Mouse (Mus musculus) liver, embryonic 14.5 days (tissue): ENCODE data around the gene Fam183b. TPM values are rescaled to one million over a fixed set of nuclear protein-coding genes. Genes with fewer than 3 reads are reported as not detected.

Source experiments
- ATAC-seq: fragments of 200-750 bp; cut with Nextera tagmentation; 2 replicates; pipeline ENCODE4 v1.8.0; 2017; ENCODE audit warnings: moderate number of reproducible peaks, mild to moderate bottlenecking, moderate library complexity; ENCODE audit not compliant: insufficient read depth
- DNase-seq, 3 experiments: peaks; one replicate each; pipeline ENCODE4 v3.0.0-alpha.2; 2012 to 2013; ENCODE audit warnings: low read depth in 3 of 3, low spot score in 3 of 3
- H3K27ac ChIP-seq: fragments of 300-500 bp; sonication (generic); 2 replicates; pipeline ENCODE4 v1.5.1; 2014; ENCODE audit warnings: moderate library complexity, mild to moderate bottlenecking, control low read depth, inconsistent platforms
- H3K27me3 ChIP-seq: fragments of 300-500 bp; sonication (generic); 2 replicates; pipeline ENCODE4 v1.6.1; 2014; ENCODE audit warnings: mild to moderate bottlenecking, low read length, moderate library complexity; ENCODE audit not compliant: control insufficient read depth, insufficient read depth
- H3K36me3 ChIP-seq: fragments of 300-500 bp; sonication (generic); replicated peaks from 2 replicates; pipeline ENCODE4 v1.6.1; 2014; ENCODE audit warnings: low read depth; ENCODE audit not compliant: control insufficient read depth, insufficient read depth
- H3K4me1 ChIP-seq, 2 experiments: fragments of 200-500 bp in 1 of 2; fragments of 300-500 bp in 1 of 2; sonication (generic) in 1 of 2; replicated peaks; 2 replicates each; pipeline ENCODE4 v1.6.1; 2012 to 2014; ENCODE audit warnings: antibody characterized with exemption in 1 of 2, inconsistent platforms in 1 of 2, low read length in 1 of 2; ENCODE audit not compliant: control insufficient read depth in 2 of 2, insufficient read depth in 2 of 2
- H3K4me2 ChIP-seq: fragments of 300-500 bp; sonication (generic); 2 replicates; pipeline ENCODE4 v1.6.1; 2014; ENCODE audit warnings: low read depth, mild to moderate bottlenecking, control low read depth, moderate library complexity
- H3K4me3 ChIP-seq, 2 experiments: fragments of 200-500 bp in 1 of 2; fragments of 300-500 bp in 1 of 2; sonication (generic) in 1 of 2; 2 replicates each; pipeline ENCODE4 v1.5.1; 2012 to 2014; ENCODE audit warnings: low read depth in 2 of 2, low read length in 2 of 2, mild to moderate bottlenecking in 2 of 2, control low read depth in 1 of 2, inconsistent platforms in 1 of 2, moderate library complexity in 1 of 2; ENCODE audit not compliant: insufficient read depth in 1 of 2
- H3K9ac ChIP-seq: fragments of 300-500 bp; sonication (generic); replicated peaks from 2 replicates; pipeline ENCODE4 v1.6.1; 2014; ENCODE audit warnings: mild to moderate bottlenecking, control low read depth, moderate library complexity
- H3K9me3 ChIP-seq: fragments of 300-500 bp; sonication (generic); 2 replicates; pipeline ENCODE4 v1.6.1; 2016; ENCODE audit warnings: low read length, mixed read lengths; ENCODE audit not compliant: control insufficient read depth
- CTCF ChIP-seq: IDR thresholded peaks from 2 replicates; pipeline ENCODE4 v1.5.1; 2016; ENCODE audit warnings: antibody characterized with exemption, low read depth, control low read depth
- EP300 ChIP-seq: IDR thresholded peaks from 2 replicates; pipeline ENCODE4 v1.6.1; 2016; ENCODE audit warnings: antibody characterized with exemption, low read depth
- WGBS: fragments of 180-500 bp; shearing (Covaris S2); extraction: QIAGEN DNeasy Blood & Tissue Kit; methylation state at CpG from one replicate; pipeline ENCODE4 v1.1.7; 2014; ENCODE audit not compliant: insufficient replicate concordance; 5-methylcytosine and 5-hydroxymethylcytosine counted together
- polyA plus RNA-seq, 2 experiments: library from polyadenylated mRNA; depleted of rRNA in 1 of 2; stranded (reverse) in 1 of 2; unstranded in 1 of 2; fragments of >200 nt; fragmentation: Nextera tagmentation in 1 of 2; extraction: Ambion mirVana in 1 of 2; gene quantifications; 2 replicates each; pipeline versions ENCODE4 v1.2.1 to v1.2.3; 2012 to 2014

Fam183b gene
- polyA plus RNA-seq, 2 experiments, result not detected

GRCm38 (mm10) chr11:58790053-58790452 lies 11.7 kb downstream of the Fam183b start:
- H3K4me3 ChIP-seq, result no peak overlapping the region
- WGBS, result 10% methylated on average over 2 of the region's 2 CpGs
- TF ChIP-seq EP300, result no peak
- TF ChIP-seq CTCF, result no peak
- no peak overlapping the region for H3K9ac ChIP-seq
- no peak for ATAC-seq
- no peak overlapping the region for H3K4me2 ChIP-seq
- no peak overlapping the region for H3K27ac ChIP-seq
- H3K27me3 ChIP-seq, result no peaks in the 10 kb centered on the region
- H3K4me1 ChIP-seq, result no peaks in the 10 kb centered on the region
- no peak for DNase-seq
- no peaks in the 10 kb centered on the region for H3K36me3 ChIP-seq
- no peaks in the 10 kb centered on the region for H3K9me3 ChIP-seq

- no peaks in the 10 kb centered on the region for H3K4me1 ChIP-seq
- H3K9me3 ChIP-seq, result no peaks in the 10 kb centered on the region
- H3K4me2 ChIP-seq, result no peak overlapping the region
- no peak for TF ChIP-seq EP300
- no peak for TF ChIP-seq CTCF
- 25% methylated on average over 3 of the region's 3 CpGs for WGBS
- ATAC-seq (no peak), DNase-seq (no peak)
- no peak overlapping the region for H3K4me3 ChIP-seq
- H3K27ac ChIP-seq, result no peak overlapping the region
- no peak overlapping the region for H3K9ac ChIP-seq
- no peaks in the 10 kb centered on the region for H3K27me3 ChIP-seq
- no peaks in the 10 kb centered on the region for H3K36me3 ChIP-seq
These were observed 12.2 kb downstream of the Fam183b start for GRCm38 (mm10) chr11:58789532-58789931.

DNA sequence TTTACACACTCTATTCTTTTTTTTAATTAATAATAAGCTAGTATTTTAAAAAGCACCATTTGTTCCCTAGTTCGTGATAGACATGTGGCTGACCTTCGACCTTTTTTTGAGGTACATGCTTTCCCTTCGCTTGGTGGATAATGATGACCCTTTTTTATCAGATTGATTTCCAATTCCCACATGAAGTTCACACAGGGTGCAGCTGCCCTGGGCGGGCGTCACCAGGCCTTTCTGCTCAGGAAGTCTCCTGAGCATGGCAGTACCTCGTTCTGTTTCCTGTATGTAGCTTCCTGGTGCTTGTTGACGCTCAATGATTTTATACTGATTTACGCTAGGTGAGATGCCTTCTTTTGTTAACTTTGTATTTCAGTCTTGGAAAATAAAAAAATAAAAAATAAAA lies 13.4 kb downstream of the Fam183b start:
- no peak for ATAC-seq
- 50% methylated on average over 8 of the region's 8 CpGs for WGBS
- Histone ChIP-seq H3K36me3 (no peaks in the 10 kb centered on the region), H3K27me3 (no peaks in the 10 kb centered on the region), H3K9me3 (no peaks in the 10 kb centered on the region), H3K4me1 (no peaks in the 10 kb centered on the region), H3K9ac (no peak overlapping the region), H3K27ac (no peak overlapping the region), H3K4me2 (no peak overlapping the region), H3K4me3 (no peak overlapping the region)
- TF ChIP-seq EP300 (no peak), CTCF (no peak)
- no peak for DNase-seq

- Histone ChIP-seq H3K27ac (no peak overlapping the region), H3K4me3 (no peak overlapping the region), H3K9me3 (no peaks in the 10 kb centered on the region), H3K36me3 (no peaks in the 10 kb centered on the region), H3K9ac (no peak overlapping the region), H3K27me3 (no peaks in the 10 kb centered on the region), H3K4me1 (no peaks in the 10 kb centered on the region), H3K4me2 (no peak overlapping the region)
- ATAC-seq, result no peak
- 67% methylated on average over 10 of the region's 10 CpGs for WGBS
- TF ChIP-seq CTCF (no peak), EP300 (no peak)
- no peak for DNase-seq
These were observed 14.1 kb downstream of the Fam183b start for GRCm38 (mm10) chr11:58787651-58788050.

- WGBS, result 62% methylated on average over 2 of the region's 2 CpGs
- no peaks in the 10 kb centered on the region for H3K27me3 ChIP-seq
These were observed 17.6 kb downstream of the Fam183b start for GRCm38 (mm10) chr11:58784182-58784581.

More at GRCm38 (mm10) chr11:58784182-58784581, 17.6 kb downstream of the Fam183b start:
- no peaks in the 10 kb centered on the region for H3K36me3 ChIP-seq
- H3K9ac ChIP-seq, result no peak overlapping the region
- DNase-seq (no peak), ATAC-seq (no peak)
- H3K4me1 ChIP-seq, result no peaks in the 10 kb centered on the region
- H3K4me2 ChIP-seq, result no peak overlapping the region
- no peaks in the 10 kb centered on the region for H3K9me3 ChIP-seq
- H3K4me3 ChIP-seq, result no peak overlapping the region
- H3K27ac ChIP-seq, result no peak overlapping the region
- TF ChIP-seq CTCF (no peak), EP300 (no peak)
